Mouse (Mus musculus): Measurements from ENCODE around the gene Dync1i2. TPM values are rescaled to one million over a fixed set of nuclear protein-coding genes. Genes with fewer than 3 reads are reported as not detected.

Gene Dync1i2
- polyA plus RNA-seq, 1 experiment from 2014 or later: 195 TPM

DNA sequence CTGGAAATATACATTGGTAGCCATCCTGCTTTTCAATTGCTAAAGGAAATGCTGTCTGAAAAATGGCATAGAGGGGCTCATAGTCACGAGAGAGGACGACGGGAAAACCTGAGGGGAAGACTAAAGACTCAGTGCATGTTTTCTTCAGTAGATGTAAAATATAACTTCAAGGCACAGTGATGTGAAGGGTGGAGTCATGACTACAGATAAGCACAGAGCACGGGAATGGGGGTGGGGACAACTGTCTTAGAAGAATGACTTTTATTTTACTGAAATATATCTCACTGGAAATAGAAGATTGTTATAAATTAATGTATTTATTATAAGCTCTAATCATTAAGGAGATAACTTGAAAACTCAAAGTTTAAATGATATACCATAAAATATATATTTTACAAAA is 58.6 kb downstream of the Dync1i2 start:
- peaks cover 34% of the 10 kb centered on the region for H3K36me3 ChIP-seq (ENCODE audit: control insufficient read depth, insufficient read depth, low read length)
- no peak overlapping the region for H3K4me3 ChIP-seq (ENCODE audit: low read depth, low read length)
- no peak overlapping the region for H3K9ac ChIP-seq (ENCODE audit: low read length)
- ATAC-seq (no peak), DNase-seq (ENCODE audit: low spot score) (no peak)
- H3K4me2 ChIP-seq (ENCODE audit: low read length): no peak overlapping the region
- H3K9me3 ChIP-seq (replicated peaks; ENCODE audit: control insufficient read depth, low read length): no peaks in the 10 kb centered on the region
- no peaks in the 10 kb centered on the region for H3K4me1 ChIP-seq (ENCODE audit: control insufficient read depth, insufficient read depth, low read length)
- WGBS: 78% methylated on average over 4 of the region's 4 CpGs
- H3K27me3 ChIP-seq (replicated peaks; ENCODE audit: control insufficient read depth, insufficient read depth, low read length): no peaks in the 10 kb centered on the region
- no peak overlapping the region for H3K27ac ChIP-seq (ENCODE audit: low read depth, low read length)

DNA sequence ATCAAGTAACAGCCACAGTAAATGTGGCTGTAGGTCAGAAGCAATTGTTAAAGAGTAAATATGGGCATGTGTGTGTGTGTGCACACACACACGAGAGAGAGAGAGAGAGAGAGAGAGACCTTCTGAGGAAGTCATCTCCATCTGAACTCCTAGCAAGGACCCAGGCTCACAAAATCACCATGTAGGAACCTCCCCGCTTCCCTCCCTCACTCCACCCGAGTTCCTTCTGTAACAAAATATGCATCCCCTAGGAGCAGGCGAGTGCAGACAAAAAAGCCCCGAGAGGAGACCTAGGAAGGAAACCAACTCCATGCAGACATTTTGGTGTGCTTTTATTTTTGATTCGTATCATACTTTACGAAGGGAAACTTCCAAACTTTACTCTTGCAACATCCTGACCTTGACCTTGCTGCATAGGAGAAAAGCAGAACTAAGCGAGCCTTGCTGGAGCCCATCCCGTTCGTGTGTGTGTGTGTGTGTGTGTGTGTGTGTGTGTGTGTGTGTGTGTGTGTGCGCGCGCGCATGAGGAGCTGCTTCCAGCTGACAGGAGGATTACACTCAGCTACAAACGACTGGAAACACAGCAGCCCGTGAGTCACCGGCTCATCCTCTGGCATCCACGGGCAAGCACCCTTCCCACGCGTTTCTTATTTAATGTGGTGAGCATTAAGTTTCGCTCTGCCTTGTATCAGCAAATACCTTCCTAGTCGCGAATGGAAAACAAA is 62.6 kb downstream of the Dync1i2 start:
- ATAC-seq (no peak), DNase-seq (ENCODE audit: low spot score) (no peak)
- Histone ChIP-seq H3K9me3 (replicated peaks; ENCODE audit: control insufficient read depth, low read length) (no peaks in the 10 kb centered on the region), H3K4me1 (ENCODE audit: control insufficient read depth, insufficient read depth, low read length) (no peaks in the 10 kb centered on the region; the same call in 1 of the 2 replicates), H3K27me3 (replicated peaks; ENCODE audit: control insufficient read depth, insufficient read depth, low read length) (no peaks in the 10 kb centered on the region), H3K27ac (ENCODE audit: low read depth, low read length) (no peak overlapping the region), H3K4me3 (ENCODE audit: low read depth, low read length) (no peak overlapping the region), H3K4me2 (ENCODE audit: low read length) (no peak overlapping the region), H3K36me3 (ENCODE audit: control insufficient read depth, insufficient read depth, low read length) (peaks cover 30% of the 10 kb centered on the region), H3K9ac (ENCODE audit: low read length) (no peak overlapping the region)
- 77% methylated on average over 23 of the region's 23 CpGs for WGBS

DNA sequence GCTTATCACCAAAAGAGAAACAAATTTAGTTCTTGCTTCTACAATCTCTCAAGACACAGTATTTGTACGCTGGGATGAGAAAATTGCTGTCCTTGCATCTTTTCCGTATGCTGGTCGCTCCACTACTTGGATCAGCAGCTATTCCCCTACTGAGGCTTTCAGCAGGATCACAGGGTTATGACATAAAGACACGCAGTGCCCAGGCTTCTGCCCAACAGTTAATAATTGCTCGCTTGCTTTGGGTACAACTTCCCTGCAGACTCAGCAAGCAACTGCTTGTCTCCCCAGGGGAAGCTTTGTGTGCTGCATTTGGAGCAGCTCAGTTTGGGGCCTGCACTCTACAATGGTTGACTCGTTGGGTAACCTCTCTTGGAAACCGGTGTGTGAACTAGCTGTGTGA is 64.2 kb downstream of the Dync1i2 start:
- Histone ChIP-seq H3K27me3 (replicated peaks; ENCODE audit: control insufficient read depth, insufficient read depth, low read length) (no peaks in the 10 kb centered on the region), H3K4me1 (ENCODE audit: control insufficient read depth, insufficient read depth, low read length) (peaks cover 3% of the 10 kb centered on the region; the same call in 1 of the 2 replicates), H3K4me2 (ENCODE audit: low read length) (no peak overlapping the region), H3K4me3 (ENCODE audit: low read depth, low read length) (no peak overlapping the region), H3K27ac (ENCODE audit: low read depth, low read length) (no peak overlapping the region), H3K36me3 (ENCODE audit: control insufficient read depth, insufficient read depth, low read length) (peaks cover 30% of the 10 kb centered on the region), H3K9ac (ENCODE audit: low read length) (no peak overlapping the region), H3K9me3 (replicated peaks; ENCODE audit: control insufficient read depth, low read length) (no peaks in the 10 kb centered on the region)
- 84% methylated on average over 7 of the region's 7 CpGs for WGBS
- ATAC-seq (no peak), DNase-seq (ENCODE audit: low spot score) (no peak)

- H3K27ac ChIP-seq (ENCODE audit: low read depth, low read length): no peak overlapping the region
- peak; percentile 32; the same call in 1 of the 2 replicates for ATAC-seq
- no peak overlapping the region for H3K9ac ChIP-seq (ENCODE audit: low read length)
- 39% methylated on average over 23 of the region's 23 CpGs for WGBS
- no peaks in the 10 kb centered on the region for H3K9me3 ChIP-seq (replicated peaks; ENCODE audit: control insufficient read depth, low read length)
- no peak overlapping the region for H3K4me2 ChIP-seq (ENCODE audit: low read length)
- H3K27me3 ChIP-seq (replicated peaks; ENCODE audit: control insufficient read depth, insufficient read depth, low read length): no peaks in the 10 kb centered on the region
- H3K36me3 ChIP-seq (ENCODE audit: control insufficient read depth, insufficient read depth, low read length): peaks cover 44% of the 10 kb centered on the region
- peak; percentile 72 for DNase-seq (ENCODE audit: low spot score)
- no peak overlapping the region for H3K4me3 ChIP-seq (ENCODE audit: low read depth, low read length)
- H3K4me1 ChIP-seq (ENCODE audit: control insufficient read depth, insufficient read depth, low read length): peaks cover 3% of the 10 kb centered on the region; the same call in 1 of the 2 replicates
These were observed 67.6 kb downstream of the Dync1i2 start for GRCm38 (mm10) chr2:71278791-71279775.

GRCm38 (mm10) chr2:71281981-71282380 is 70.5 kb downstream of the Dync1i2 start:
- H3K27me3 ChIP-seq (replicated peaks; ENCODE audit: control insufficient read depth, insufficient read depth, low read length): no peaks in the 10 kb centered on the region
- H3K27ac ChIP-seq (ENCODE audit: low read depth, low read length): no peak overlapping the region
- 87% methylated on average over 1 of the region's 1 CpGs for WGBS
- H3K36me3 ChIP-seq (ENCODE audit: control insufficient read depth, insufficient read depth, low read length): peaks cover 23% of the 10 kb centered on the region
- DNase-seq (ENCODE audit: low spot score): no peak
- no peak for ATAC-seq
- peaks cover 3% of the 10 kb centered on the region; the same call in 1 of the 2 replicates for H3K4me1 ChIP-seq (ENCODE audit: control insufficient read depth, insufficient read depth, low read length)
- H3K9ac ChIP-seq (ENCODE audit: low read length): no peak overlapping the region
- no peak overlapping the region for H3K4me2 ChIP-seq (ENCODE audit: low read length)
- H3K9me3 ChIP-seq (replicated peaks; ENCODE audit: control insufficient read depth, low read length): no peaks in the 10 kb centered on the region
- H3K4me3 ChIP-seq (ENCODE audit: low read depth, low read length): no peak overlapping the region

- H3K27ac ChIP-seq (ENCODE audit: low read depth, low read length): peak overlapping the region; percentile 17; the same call in 1 of the 2 replicates
- no peaks in the 10 kb centered on the region for H3K9me3 ChIP-seq (replicated peaks; ENCODE audit: control insufficient read depth, low read length)
- H3K36me3 ChIP-seq (ENCODE audit: control insufficient read depth, insufficient read depth, low read length): peaks cover 14% of the 10 kb centered on the region
- ATAC-seq (peak; percentile 52; the same call in 1 of the 2 replicates), DNase-seq (ENCODE audit: low spot score) (peak; percentile 68)
- 36% methylated on average over 6 of the region's 6 CpGs for WGBS
- H3K4me3 ChIP-seq (ENCODE audit: low read depth, low read length): no peak overlapping the region
- no peak overlapping the region for H3K9ac ChIP-seq (ENCODE audit: low read length)
- H3K4me2 ChIP-seq (ENCODE audit: low read length): no peak overlapping the region
- peaks cover 6% of the 10 kb centered on the region; the same call in 1 of the 2 replicates for H3K4me1 ChIP-seq (ENCODE audit: control insufficient read depth, insufficient read depth, low read length)
- no peaks in the 10 kb centered on the region for H3K27me3 ChIP-seq (replicated peaks; ENCODE audit: control insufficient read depth, insufficient read depth, low read length)
These were observed 78.7 kb downstream of the Dync1i2 start for GRCm38 (mm10) chr2:71290107-71290775.

- 71% methylated on average over 5 of the region's 5 CpGs for WGBS
- Histone ChIP-seq H3K9ac (ENCODE audit: low read length) (no peak overlapping the region), H3K9me3 (replicated peaks; ENCODE audit: control insufficient read depth, low read length) (no peaks in the 10 kb centered on the region), H3K36me3 (ENCODE audit: control insufficient read depth, insufficient read depth, low read length) (peaks cover 17% of the 10 kb centered on the region), H3K27ac (ENCODE audit: low read depth, low read length) (no peak overlapping the region), H3K4me3 (ENCODE audit: low read depth, low read length) (no peak overlapping the region), H3K27me3 (replicated peaks; ENCODE audit: control insufficient read depth, insufficient read depth, low read length) (no peaks in the 10 kb centered on the region), H3K4me2 (ENCODE audit: low read length) (no peak overlapping the region), H3K4me1 (ENCODE audit: control insufficient read depth, insufficient read depth, low read length) (peaks cover 6% of the 10 kb centered on the region; the same call in 1 of the 2 replicates)
- no peak for ATAC-seq
- DNase-seq (ENCODE audit: low spot score): no peak
These were observed 80.1 kb downstream of the Dync1i2 start for GRCm38 (mm10) chr2:71291566-71291965.

- no peak overlapping the region; the same call in 1 of the 2 replicates for H3K27ac ChIP-seq (ENCODE audit: low read depth, low read length)
- H3K27me3 ChIP-seq (replicated peaks; ENCODE audit: control insufficient read depth, insufficient read depth, low read length): no peaks in the 10 kb centered on the region
- no peak overlapping the region for H3K4me2 ChIP-seq (ENCODE audit: low read length)
- WGBS: 63% methylated on average over 3 of the region's 3 CpGs
- H3K9me3 ChIP-seq (replicated peaks; ENCODE audit: control insufficient read depth, low read length): no peaks in the 10 kb centered on the region
- H3K4me1 ChIP-seq (ENCODE audit: control insufficient read depth, insufficient read depth, low read length): peaks cover 6% of the 10 kb centered on the region; the same call in 1 of the 2 replicates
- ATAC-seq (no peak), DNase-seq (ENCODE audit: low spot score) (peak; percentile 40)
- no peak overlapping the region for H3K4me3 ChIP-seq (ENCODE audit: low read depth, low read length)
- 0 out of 2 replicates have a peak overlapping the region, but pooled peaks have one; percentile 25 for H3K9ac ChIP-seq (ENCODE audit: low read length)
- peaks cover 23% of the 10 kb centered on the region for H3K36me3 ChIP-seq (ENCODE audit: control insufficient read depth, insufficient read depth, low read length)
These were observed 82.5 kb downstream of the Dync1i2 start for GRCm38 (mm10) chr2:71293983-71294382.

Data from forebrain, embryonic 14.5 days (tissue).